Mouse (Mus musculus): Measurements from ENCODE around the gene Gm2431. TPM values are rescaled to one million over a fixed set of nuclear protein-coding genes. Genes with fewer than 3 reads are reported as not detected.
A peak's percentile ranks its signal among the peaks of the same experiment; 100 is the strongest.
"Not testable (repeated sequence)": the region's sequence is repeated elsewhere in the genome, so short reads cannot be mapped to it uniquely, and the experiment has no call there.

Gene Gm2431
- polyA plus RNA-seq, 2 experiments, result not detected

GRCm38 (mm10) chr7:142279291-142279690 is 21.1 kb upstream of the Gm2431 start:
- not testable (repeated sequence) for H3K4me2 ChIP-seq (ENCODE audit: low read depth); ATAC-seq (ENCODE audit: insufficient read depth); H3K36me3 ChIP-seq (replicated peaks; ENCODE audit: control insufficient read depth, insufficient read depth, low read depth); H3K4me3 ChIP-seq (ENCODE audit: insufficient read depth in 1 of 2, low read depth in 2 of 2, low read length in 2 of 2); H3K27ac ChIP-seq; H3K9me3 ChIP-seq (ENCODE audit: control insufficient read depth, low read length); H3K9ac ChIP-seq (replicated peaks); DNase-seq (ENCODE audit: low read depth in 3 of 3, low spot score in 3 of 3); H3K4me1 ChIP-seq (replicated peaks; ENCODE audit: control insufficient read depth in 2 of 2, insufficient read depth in 2 of 2, low read length in 1 of 2)
- TF ChIP-seq CTCF (IDR thresholded peaks at IDR 0.05; ENCODE audit: low read depth), result 0 out of 2 replicates have a peak, but pooled peaks have one; percentile 11
- 38% methylated on average over 1 of the region's 1 CpGs for WGBS (ENCODE audit: insufficient replicate concordance)
- H3K27me3 ChIP-seq (ENCODE audit: control insufficient read depth, insufficient read depth, low read length), result peaks cover 19% of the 10 kb centered on the region

GRCm38 (mm10) chr7:142278183-142278582 is 20.0 kb upstream of the Gm2431 start:
- 0% methylated on average over 3 of the region's 3 CpGs for WGBS (ENCODE audit: insufficient replicate concordance)
- H3K4me2 ChIP-seq (ENCODE audit: low read depth); H3K9me3 ChIP-seq (ENCODE audit: control insufficient read depth, low read length); ATAC-seq (ENCODE audit: insufficient read depth); H3K4me3 ChIP-seq (ENCODE audit: insufficient read depth in 1 of 2, low read depth in 2 of 2, low read length in 2 of 2); H3K27me3 ChIP-seq (ENCODE audit: control insufficient read depth, insufficient read depth, low read length); H3K4me1 ChIP-seq (replicated peaks; ENCODE audit: control insufficient read depth in 2 of 2, insufficient read depth in 2 of 2, low read length in 1 of 2); DNase-seq (ENCODE audit: low read depth in 3 of 3, low spot score in 3 of 3); H3K9ac ChIP-seq (replicated peaks); H3K36me3 ChIP-seq (replicated peaks; ENCODE audit: control insufficient read depth, insufficient read depth, low read depth); H3K27ac ChIP-seq: not testable (repeated sequence)
- peak; percentile 75 for TF ChIP-seq CTCF (IDR thresholded peaks at IDR 0.05; ENCODE audit: low read depth)

GRCm38 (mm10) chr7:142274263-142274662 is 16.1 kb upstream of the Gm2431 start, which contains the start of gene Gm4559:
TSS of gene Gm4559 (minus strand) at chr7:142274363.
- ATAC-seq (ENCODE audit: insufficient read depth); H3K9me3 ChIP-seq (ENCODE audit: control insufficient read depth, low read length); H3K27me3 ChIP-seq (ENCODE audit: control insufficient read depth, insufficient read depth, low read length); H3K4me2 ChIP-seq (ENCODE audit: low read depth); H3K9ac ChIP-seq (replicated peaks); H3K27ac ChIP-seq; DNase-seq (ENCODE audit: low read depth in 3 of 3, low spot score in 3 of 3); H3K4me3 ChIP-seq (ENCODE audit: insufficient read depth in 1 of 2, low read depth in 2 of 2, low read length in 2 of 2); H3K36me3 ChIP-seq (replicated peaks; ENCODE audit: control insufficient read depth, insufficient read depth, low read depth); H3K4me1 ChIP-seq (replicated peaks; ENCODE audit: control insufficient read depth in 2 of 2, insufficient read depth in 2 of 2, low read length in 1 of 2): not testable (repeated sequence)

- H3K4me3 ChIP-seq (ENCODE audit: insufficient read depth in 1 of 2, low read depth in 2 of 2, low read length in 2 of 2), result no peak overlapping the region
- H3K36me3 ChIP-seq (replicated peaks; ENCODE audit: control insufficient read depth, insufficient read depth, low read depth), result no peaks in the 10 kb centered on the region
- TF ChIP-seq EP300 (IDR thresholded peaks at IDR 0.05; ENCODE audit: low read depth) (no peak), CTCF (IDR thresholded peaks at IDR 0.05; ENCODE audit: low read depth) (peak; percentile 60)
- no peak overlapping the region for H3K9ac ChIP-seq (replicated peaks)
- 2% methylated on average over 2 of the region's 2 CpGs for WGBS (ENCODE audit: insufficient replicate concordance)
- ATAC-seq (ENCODE audit: insufficient read depth) (no peak), DNase-seq (ENCODE audit: low read depth in 3 of 3, low spot score in 3 of 3) (no peak)
- H3K4me1 ChIP-seq (replicated peaks; ENCODE audit: control insufficient read depth in 2 of 2, insufficient read depth in 2 of 2, low read length in 1 of 2), result no peaks in the 10 kb centered on the region
- no peak overlapping the region for H3K4me2 ChIP-seq (ENCODE audit: low read depth)
- no peak overlapping the region for H3K27ac ChIP-seq
- no peaks in the 10 kb centered on the region for H3K9me3 ChIP-seq (ENCODE audit: control insufficient read depth, low read length)
- no peaks in the 10 kb centered on the region for H3K27me3 ChIP-seq (ENCODE audit: control insufficient read depth, insufficient read depth, low read length)
These were observed 2.6 kb downstream of the Gm2431 start for GRCm38 (mm10) chr7:142255517-142255916.

- 0% methylated on average over 1 of the region's 1 CpGs for WGBS (ENCODE audit: insufficient replicate concordance)
- no peak for DNase-seq (ENCODE audit: low read depth in 3 of 3, low spot score in 3 of 3)
- ATAC-seq (ENCODE audit: insufficient read depth), result no peak
- Histone ChIP-seq H3K4me2 (ENCODE audit: low read depth) (no peak overlapping the region), H3K27me3 (ENCODE audit: control insufficient read depth, insufficient read depth, low read length) (no peaks in the 10 kb centered on the region), H3K27ac (no peak overlapping the region), H3K9ac (replicated peaks) (no peak overlapping the region), H3K9me3 (ENCODE audit: control insufficient read depth, low read length) (no peaks in the 10 kb centered on the region), H3K36me3 (replicated peaks; ENCODE audit: control insufficient read depth, insufficient read depth, low read depth) (no peaks in the 10 kb centered on the region), H3K4me3 (ENCODE audit: insufficient read depth in 1 of 2, low read depth in 2 of 2, low read length in 2 of 2) (no peak overlapping the region), H3K4me1 (replicated peaks; ENCODE audit: control insufficient read depth in 2 of 2, insufficient read depth in 2 of 2, low read length in 1 of 2) (no peaks in the 10 kb centered on the region)
- TF ChIP-seq EP300 (IDR thresholded peaks at IDR 0.05; ENCODE audit: low read depth) (no peak), CTCF (IDR thresholded peaks at IDR 0.05; ENCODE audit: low read depth) (peak; percentile 37; the same call in 1 of the 2 replicates)
These were observed 8.3 kb downstream of the Gm2431 start for GRCm38 (mm10) chr7:142249824-142250223.

GRCm38 (mm10) chr7:142240978-142241377 is 17.2 kb downstream of the Gm2431 start, which contains the start of gene Gm40460:
TSS of gene Gm40460 (minus strand) at chr7:142241078.
- H3K4me3 ChIP-seq (ENCODE audit: insufficient read depth in 1 of 2, low read depth in 2 of 2, low read length in 2 of 2), result no peak within 1 kb of the TSS
- H3K9ac ChIP-seq (replicated peaks), result no peak within 1 kb of the TSS
- no peaks in the 10 kb centered on the region for H3K4me1 ChIP-seq (replicated peaks; ENCODE audit: control insufficient read depth in 2 of 2, insufficient read depth in 2 of 2, low read length in 1 of 2)
- TF ChIP-seq EP300 (IDR thresholded peaks at IDR 0.05; ENCODE audit: low read depth) (no peak), CTCF (IDR thresholded peaks at IDR 0.05; ENCODE audit: low read depth) (no peak)
- H3K36me3 ChIP-seq (replicated peaks; ENCODE audit: control insufficient read depth, insufficient read depth, low read depth), result no peaks in the 10 kb centered on the region
- no peak within 1 kb of the TSS for H3K27ac ChIP-seq
- DNase-seq (ENCODE audit: low read depth in 3 of 3, low spot score in 3 of 3), result no peak
- no peaks in the 10 kb centered on the region for H3K27me3 ChIP-seq (ENCODE audit: control insufficient read depth, insufficient read depth, low read length)
- no peak within 1 kb of the TSS for H3K4me2 ChIP-seq (ENCODE audit: low read depth)
- 35% methylated on average over 2 of the region's 2 CpGs for WGBS (ENCODE audit: insufficient replicate concordance)
- ATAC-seq (ENCODE audit: insufficient read depth), result no peak
- no peaks in the 10 kb centered on the region for H3K9me3 ChIP-seq (ENCODE audit: control insufficient read depth, low read length)

Measured in liver, embryonic 14.5 days (tissue).